Mouse (Mus musculus): ENCODE measurements around the gene Rxfp3.
"Not testable (repeated sequence)": the region's sequence is repeated elsewhere in the genome, so short reads cannot be mapped to it uniquely, and the experiment has no call there.

Gene Rxfp3

DNA sequence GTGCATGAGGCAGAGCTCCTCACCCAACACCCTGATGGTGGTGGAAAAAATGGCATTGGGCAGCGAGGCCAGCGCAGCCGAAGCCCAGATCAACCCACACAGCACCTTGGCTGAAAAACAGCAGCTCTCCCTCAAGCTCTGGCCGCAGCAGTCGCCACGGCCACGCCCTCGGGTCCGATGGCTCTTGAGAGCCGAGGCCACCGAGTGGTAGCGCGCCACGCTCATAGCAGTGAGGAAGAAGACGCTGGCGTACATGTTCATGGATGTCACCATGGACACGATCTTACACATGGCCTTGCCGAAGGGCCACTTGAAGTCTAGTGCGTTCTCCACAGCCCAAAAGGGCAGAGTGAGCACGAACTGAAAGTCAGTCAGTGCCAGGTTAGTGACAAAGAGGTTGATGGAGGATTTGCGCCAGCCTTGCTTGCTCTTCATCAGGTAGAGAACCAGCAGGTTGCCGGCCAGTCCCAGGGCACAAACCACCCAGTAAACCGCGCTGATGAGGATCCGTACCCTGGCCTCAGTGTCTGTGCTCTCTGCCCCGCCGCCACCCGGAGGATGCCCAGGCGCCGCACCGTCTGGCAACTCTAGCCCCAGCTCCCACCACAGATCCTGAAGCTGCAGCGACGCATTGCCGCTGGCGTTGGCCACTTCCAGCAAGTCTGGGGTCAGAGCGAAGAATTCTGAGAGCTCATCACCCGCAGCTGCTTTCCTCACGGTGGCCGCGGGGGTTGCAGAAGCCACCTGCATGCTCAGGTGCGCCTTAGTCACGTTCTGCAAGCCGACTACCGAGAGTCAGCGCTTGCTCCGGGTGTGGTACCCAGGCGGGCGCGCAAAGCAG, 1.0 kb downstream of the Rxfp3 start:
- DNase-seq (ENCODE audit: low spot score in 2 of 2): no peak

GRCm38 (mm10) chr15:11035947-11036474, 1.8 kb downstream of the Rxfp3 start:
- no peak for DNase-seq (ENCODE audit: low spot score in 2 of 2)

DNA sequence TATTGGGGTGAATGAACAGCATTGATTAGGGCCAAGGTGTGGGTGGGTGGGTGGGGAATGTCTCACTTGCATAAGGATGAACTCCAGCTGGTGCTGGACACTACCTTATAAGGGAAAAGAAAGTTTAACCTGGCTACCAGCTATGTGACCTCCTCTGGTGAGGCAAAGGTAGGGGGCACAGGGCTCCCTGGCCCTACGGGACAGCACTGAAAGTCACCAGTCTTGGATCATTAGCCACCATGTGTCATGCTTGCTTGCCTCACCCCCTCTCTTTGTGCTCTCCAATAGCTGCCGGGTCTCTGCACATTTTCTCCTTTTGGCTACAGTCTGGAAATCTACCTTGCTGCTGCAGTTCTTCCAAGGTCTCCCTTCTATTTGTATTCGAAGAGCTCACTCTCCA, 7.6 kb downstream of the Rxfp3 start:
- no peak for DNase-seq (ENCODE audit: low spot score in 2 of 2)

- no peak for DNase-seq (ENCODE audit: low spot score in 2 of 2)
Measured at GRCm38 (mm10) chr15:11026801-11027561, 10.8 kb downstream of the Rxfp3 start.

DNA sequence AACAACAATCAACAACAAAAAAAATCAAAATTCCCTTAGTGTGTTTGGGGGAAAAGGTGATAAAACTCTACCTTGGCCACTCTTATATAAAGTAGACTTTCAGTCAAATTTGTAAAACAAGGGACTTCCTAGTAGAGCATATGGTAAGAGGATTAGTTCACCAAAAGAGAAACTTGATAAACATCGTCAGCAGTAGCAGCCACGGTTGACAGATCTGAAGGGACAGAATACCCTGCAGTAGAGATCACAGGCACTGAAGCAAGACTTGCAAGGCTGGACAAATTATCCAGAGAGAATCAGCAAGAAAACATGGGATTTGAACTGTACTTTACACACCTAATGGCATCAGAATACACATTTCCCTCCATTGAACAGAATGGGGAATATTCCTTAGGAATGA, 22.9 kb downstream of the Rxfp3 start:
- no peak for DNase-seq (ENCODE audit: low spot score in 2 of 2)

DNA sequence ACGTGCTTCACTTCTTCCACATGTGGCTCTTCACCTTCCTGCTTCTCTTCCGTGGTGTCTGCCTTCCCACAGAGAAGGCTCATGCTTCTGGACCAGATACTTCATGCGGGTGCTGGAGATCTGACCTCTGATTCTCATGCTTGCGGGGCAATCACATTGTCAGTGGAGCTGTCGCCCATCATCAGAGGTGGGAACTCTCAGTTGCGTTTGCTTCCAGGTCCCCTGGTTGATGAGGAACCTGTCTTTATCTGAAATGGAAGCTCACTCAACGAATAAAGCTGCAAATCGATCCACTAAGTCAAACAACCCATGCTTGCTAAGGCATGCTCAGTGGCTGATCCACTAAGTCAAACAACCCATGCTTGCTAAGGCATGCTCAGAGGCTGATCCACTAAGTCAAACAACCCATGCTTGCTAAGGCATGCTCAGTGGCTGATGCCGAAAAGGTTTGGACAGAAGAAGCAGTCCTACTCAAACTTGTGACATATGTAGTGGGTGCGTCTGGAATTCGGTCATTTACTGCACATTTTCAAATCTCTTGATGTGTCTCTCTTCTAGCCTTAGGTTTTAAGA, 26.7 kb downstream of the Rxfp3 start:
- no peak for DNase-seq (ENCODE audit: low spot score in 2 of 2)

DNA sequence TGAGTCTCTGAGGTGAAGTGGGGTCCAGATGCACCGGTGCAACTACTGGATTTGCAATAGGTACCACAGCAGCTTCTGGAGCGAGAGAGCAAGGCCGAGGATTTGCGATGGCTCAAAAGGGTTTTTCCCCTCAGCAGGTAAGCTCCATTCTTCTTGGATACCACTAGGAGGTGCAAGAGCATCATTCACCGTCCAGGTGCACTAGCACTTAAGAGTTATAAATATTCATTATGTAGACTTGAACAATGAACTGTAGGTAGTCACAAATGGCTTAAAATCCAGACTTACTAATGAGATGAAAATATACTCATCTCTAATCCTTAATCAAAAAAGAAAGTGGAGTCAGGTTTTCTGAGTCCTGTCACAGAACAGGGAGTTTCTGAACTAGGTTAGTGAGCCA, 29.0 kb downstream of the Rxfp3 start:
- no peak for DNase-seq (ENCODE audit: low spot score in 2 of 2)

DNA sequence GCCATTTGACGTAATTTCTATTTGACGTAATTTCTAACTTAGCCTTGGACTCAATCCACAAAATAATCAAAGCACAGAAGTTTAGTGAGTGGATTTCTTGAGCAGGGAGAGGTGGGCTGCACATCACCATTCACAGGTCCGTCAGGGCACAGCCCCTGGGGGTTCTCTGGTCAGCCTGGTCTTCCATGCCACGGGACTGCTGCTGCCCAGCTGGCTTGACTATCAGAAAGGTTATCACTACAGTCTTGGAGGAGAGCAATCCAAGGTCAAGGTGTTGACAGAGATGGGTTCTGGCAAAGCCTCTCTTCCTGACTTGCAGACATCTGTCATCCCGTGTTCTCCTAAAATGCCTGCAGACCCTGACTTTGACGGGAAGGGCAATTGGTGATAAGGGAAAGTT, 33.1 kb downstream of the Rxfp3 start:
- no peak for DNase-seq (ENCODE audit: low spot score in 2 of 2)

DNA sequence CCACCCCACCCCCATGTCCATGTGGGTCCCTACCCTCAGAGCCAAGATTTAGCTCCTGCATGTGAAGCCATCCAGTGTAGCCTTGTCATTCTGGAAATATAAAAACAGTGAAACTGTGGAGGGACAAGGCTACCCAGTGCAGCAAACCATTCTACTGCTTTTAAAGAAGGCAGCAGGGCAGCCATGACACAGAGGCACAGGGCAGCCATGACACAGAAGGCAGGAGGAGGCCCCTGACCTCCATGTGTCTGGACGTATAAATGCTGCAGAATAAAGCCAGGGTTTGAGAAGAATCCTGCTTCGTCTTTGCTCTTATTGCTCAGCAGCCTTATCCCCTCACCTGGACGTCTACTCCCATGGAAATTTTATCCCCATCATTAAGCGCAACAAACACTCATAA, 34.0 kb downstream of the Rxfp3 start:
- DNase-seq (ENCODE audit: low spot score in 2 of 2): no peak

- no peak for DNase-seq (ENCODE audit: low spot score in 2 of 2)
Measured at GRCm38 (mm10) chr15:11000421-11000820, 37.4 kb downstream of the Rxfp3 start, which contains the start of gene Slc45a2. TSS of gene Slc45a2 (plus strand) at chr15:11000721.

GRCm38 (mm10) chr15:10999832-11000231, 38.0 kb downstream of the Rxfp3 start:
- DNase-seq (ENCODE audit: low spot score in 2 of 2): no peak

GRCm38 (mm10) chr15:10991566-10991965, 46.2 kb downstream of the Rxfp3 start:
- DNase-seq (ENCODE audit: low spot score in 2 of 2): no peak

DNA sequence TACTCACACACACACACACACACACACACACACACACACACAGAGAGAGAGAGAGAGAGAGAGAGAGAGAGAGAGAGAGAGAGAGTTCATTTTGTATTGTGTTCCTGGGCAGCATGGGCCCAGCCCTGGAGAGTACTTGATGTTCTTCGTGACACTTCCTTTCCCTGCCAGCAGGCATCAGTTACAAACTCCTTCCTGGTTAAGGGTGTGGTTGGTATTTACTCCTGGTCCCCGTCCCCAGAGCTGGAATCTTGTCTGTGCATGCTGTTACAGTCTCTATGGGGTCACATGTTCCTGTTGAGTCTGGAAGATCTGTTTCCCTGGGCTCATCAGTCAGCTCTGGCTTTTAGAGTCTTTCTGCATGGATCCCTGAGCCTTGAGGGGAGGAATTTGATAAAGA, 47.4 kb downstream of the Rxfp3 start:
- no peak for DNase-seq (ENCODE audit: low spot score in 2 of 2)

GRCm38 (mm10) chr15:10986477-10986876, 51.3 kb downstream of the Rxfp3 start:
- not testable (repeated sequence) for DNase-seq (ENCODE audit: low spot score in 2 of 2)

- DNase-seq (ENCODE audit: low spot score in 2 of 2): no peak
Measured at GRCm38 (mm10) chr15:10985756-10986155, 52.0 kb downstream of the Rxfp3 start.
